Mouse (Mus musculus): Measurements from ENCODE around the gene Runx1.

DNA sequence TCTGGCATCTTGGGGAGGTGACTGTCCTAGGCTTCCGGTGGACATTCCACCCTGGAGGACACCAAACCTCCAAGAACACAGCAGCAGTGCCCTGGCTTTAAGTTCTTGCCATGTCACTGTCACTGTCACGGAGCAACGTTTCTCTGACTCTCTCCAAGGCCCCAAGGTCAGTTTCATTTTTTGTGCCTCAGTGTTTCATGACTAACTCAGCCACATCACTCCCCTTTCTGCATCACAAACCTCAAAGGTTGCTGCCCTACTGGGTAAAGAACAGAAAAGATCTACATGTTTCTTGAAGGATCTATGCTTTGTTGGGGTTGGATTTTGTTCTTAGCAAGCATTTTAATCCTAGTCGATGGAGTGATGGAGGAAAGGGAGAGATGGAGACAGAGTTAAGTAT, 36.1 kb downstream of the Runx1 start:
- TF ChIP-seq CTCF (IDR thresholded peaks at IDR 0.05; ENCODE audit: control insufficient read depth, insufficient read depth, low read length), result no peak
- no peak for TF ChIP-seq POLR2A (IDR thresholded peaks at IDR 0.05; ENCODE audit: borderline replicate concordance, control insufficient read depth, low read depth, low read length)
